Comparison of ENCODE assay signal across 37 mouse cellular contexts in genomic region chr7:16111284-16112090, GRCm38 (mm10). TPM values are rescaled to one million over a fixed set of nuclear protein-coding genes. Genes with fewer than 3 reads are reported as not detected.
DNase-seq lines count a peak whose midpoint lies in the region; ATAC-seq and TF ChIP-seq lines count a peak whose summit lies in the region.
"Had no signal": no experiment of that assay in that cellular context is flagged by ENCODE, and none has a peak within 500 bp of the region (broad histone marks: within the 10 kb centered on the region; RNA-seq: fewer than 3 reads in every experiment).

No protein-coding gene starts in this region.

- intact Hi-C loops in left cerebral cortex, adult 2 months (cut with DNase I) = no loop called here
- intact Hi-C loops in left cerebral cortex, postnatal 36 days (cut with DNase I) = no loop called here

- H3K27me3 ChIP-seq in cerebellum, adult 2 months (ENCODE audit: control insufficient read depth, insufficient read depth, low read length) = no peaks in the 10 kb centered on the region
- H3K27me3 ChIP-seq in G1E (ENCODE audit: insufficient read depth, low read length) = no peaks in the 10 kb centered on the region
- H3K27me3 ChIP-seq: midbrain, embryonic 15.5 days; neural tube, embryonic 12.5 days had no signal

- no peak for TF ChIP-seq CTCF in cerebellum, adult 2 months (IDR thresholded peaks at IDR 0.05; ENCODE audit: borderline replicate concordance, insufficient read depth, low read depth, low read length)
- no peak for TF ChIP-seq CTCF in left cerebral cortex, adult 2 months (IDR thresholded peaks at IDR 0.05)
- TF ChIP-seq CTCF in G1E (IDR thresholded peaks at IDR 0.05; ENCODE audit: low read depth, low read length) = no peak
- no peak for TF ChIP-seq CTCF in cortical plate, adult 2 months (IDR thresholded peaks at IDR 0.05; ENCODE audit: extremely low read depth, insufficient read depth, low read length)

- H3K36me3 ChIP-seq in G1E (replicated peaks) = peaks cover 100% of the 10 kb centered on the region

- no peak for TF ChIP-seq POLR2A in cerebellum, adult 2 months (IDR thresholded peaks at IDR 0.05; ENCODE audit: borderline replicate concordance, insufficient read depth, low read length)
- no peak for TF ChIP-seq POLR2A in cortical plate, adult 2 months (IDR thresholded peaks at IDR 0.05; ENCODE audit: extremely low read depth, insufficient read depth, low read length)

- 0 out of 2 replicates have a peak overlapping the region, but pooled peaks have one; percentile 59 for H3K27ac ChIP-seq in cerebellum, adult 2 months (ENCODE audit: insufficient read depth, low read length)
- H3K27ac ChIP-seq in left cerebral cortex, adult 2 months = peak overlapping the region; percentile 94
- peak overlapping the region; percentile 71 for H3K27ac ChIP-seq in cortical plate, adult 2 months (ENCODE audit: insufficient read depth, low read length)
- H3K27ac ChIP-seq: hindbrain, embryonic 14.5 days; liver, embryonic 14.5 days; macrophage; midbrain, embryonic 15.5 days; neural tube, embryonic 12.5 days; stomach, postnatal 0 days had no signal

- no peaks in the 10 kb centered on the region for H3K9me3 ChIP-seq in G1E (replicated peaks)
- H3K9me3 ChIP-seq: midbrain, embryonic 15.5 days; neural tube, embryonic 12.5 days had no signal

- peak; percentile 70 for ATAC-seq in G1E (ENCODE audit: extremely low read depth, insufficient number of reproducible peaks, low FRiP score, poor library complexity, severe bottlenecking)
- ATAC-seq: forebrain, postnatal 0 days; intestine, postnatal 0 days; midbrain, embryonic 15.5 days had no signal

- no peak overlapping the region for H3K4me3 ChIP-seq in cerebellum, adult 2 months (replicated peaks; ENCODE audit: insufficient read depth, low read depth, low read length)
- H3K4me3 ChIP-seq in left cerebral cortex, adult 2 months = no peak overlapping the region
- H3K4me3 ChIP-seq in G1E (ENCODE audit: low read depth, low read length) = no peak overlapping the region
- no peak overlapping the region for H3K4me3 ChIP-seq in cortical plate, adult 2 months (ENCODE audit: insufficient read depth, low read length)
- H3K4me3 ChIP-seq: erythroblast, embryonic 14.5 days; midbrain, embryonic 15.5 days; neural tube, embryonic 12.5 days had no signal

- peaks cover 57% of the 10 kb centered on the region for H3K4me1 ChIP-seq in cerebellum, adult 2 months (ENCODE audit: control insufficient read depth, insufficient read depth, low read length)
- peaks cover 47% of the 10 kb centered on the region for H3K4me1 ChIP-seq in G1E (ENCODE audit: insufficient read depth, low read depth, low read length)
- H3K4me1 ChIP-seq in cortical plate, adult 2 months (ENCODE audit: control insufficient read depth, insufficient read depth, low read length) = peaks cover 33% of the 10 kb centered on the region
- H3K4me1 ChIP-seq: midbrain, embryonic 15.5 days; neural tube, embryonic 12.5 days had no signal

- DNase-seq in cerebellum, adult 2 months = no peak
- no peak for DNase-seq in cerebellum, adult 11 months
- DNase-seq in left cerebral cortex, adult 2 months (ENCODE audit: extremely low spot score in 1 of 2, low spot score in 2 of 2) = no peak
- no peak for DNase-seq in left cerebral cortex, postnatal 36 days (ENCODE audit: low spot score in 2 of 2)
- DNase-seq in G1E (ENCODE audit: low spot score) = no peak
- DNase-seq in heart, adult 9 months (ENCODE audit: low spot score in 2 of 2) = no peak
- DNase-seq: adrenal gland, postnatal 36 days; cerebellum, postnatal 10 days; forebrain, postnatal 0 days; gastrocnemius, postnatal 25 days; heart, adult 11 months; heart, postnatal 36 days; kidney, adult 9 months; kidney, postnatal 14 days; layer of hippocampus, postnatal 36 days; liver; lung, adult 2 months; lung, postnatal 10 days; right cerebral cortex, postnatal 4 days; thymus, adult 18-20 months; thymus, postnatal 25 days had no signal

- 70% methylated on average over 7 of the region's 7 CpGs for WGBS in cerebellum, adult 2 months

RNA-seq across cellular contexts. Expression of gene Kptn, which starts 8.2 kb away (rescaled TPM):
- 56.4 and 60.5 TPM in 2 replicates for polyA plus RNA-seq in cerebellum, adult 2 months (2012; rRNA removed)
- 10 to 100 TPM; 42.9 to 46.3 TPM for total RNA-seq in left cerebral cortex, adult 2 months (2021)
- total RNA-seq in left cerebral cortex, postnatal 36 days (2021) = 10 to 100 TPM; 40.9 to 44.9 TPM
- total RNA-seq in G1E (2014; fragmentation: Nextera tagmentation) = 8.8 and 12.6 TPM in 2 replicates
- total RNA-seq in G1E (2017) = 15.0 and 18.7 TPM in 2 replicates
- polyA plus RNA-seq in G1E (2012) = 24.5 and 29.4 TPM in 2 replicates
- polyA plus RNA-seq in cortical plate, adult 2 months (2012; rRNA removed) = 51.3 and 58.5 TPM in 2 replicates

RNA-seq across cellular contexts. Expression of gene Napa, which starts 13.2 kb away (rescaled TPM):
- 447 and 471 TPM in 2 replicates for polyA plus RNA-seq in cerebellum, adult 2 months (2012; rRNA removed)
- 100 to 1,000 TPM; 269 to 280 TPM for total RNA-seq in left cerebral cortex, adult 2 months (2021)
- 100 to 1,000 TPM; 269 to 307 TPM for total RNA-seq in left cerebral cortex, postnatal 36 days (2021)
- total RNA-seq in G1E (2014; fragmentation: Nextera tagmentation) (116 and 156 TPM in 2 replicates), G1E (2017) (73.6 and 86.9 TPM in 2 replicates)
- 137 and 159 TPM in 2 replicates for polyA plus RNA-seq in G1E (2012)
- 436 and 444 TPM in 2 replicates for polyA plus RNA-seq in cortical plate, adult 2 months (2012; rRNA removed)

RNA-seq across cellular contexts. Expression of gene Slc8a2, which starts 18.1 kb away (rescaled TPM):
- 84.6 and 116 TPM in 2 replicates for polyA plus RNA-seq in cerebellum, adult 2 months (2012; rRNA removed)
- total RNA-seq in left cerebral cortex, adult 2 months (2021) = 100 to 1,000 TPM; 226 TPM
- total RNA-seq in left cerebral cortex, postnatal 36 days (2021) = 100 to 1,000 TPM; 242 to 273 TPM
- total RNA-seq in G1E (2014; fragmentation: Nextera tagmentation) = 0.15 and 0.23 TPM in 2 replicates
- total RNA-seq in G1E (2017) = under 0.01 and 0.05 TPM in 2 replicates
- 0.03 TPM in 1 of 2 replicates, not detected in the other for polyA plus RNA-seq in G1E (2012)
- polyA plus RNA-seq in cortical plate, adult 2 months (2012; rRNA removed) = 164 and 183 TPM in 2 replicates
- total RNA-seq: megakaryocyte-erythroid progenitor cell, adult 5-6 weeks had no signal
- polyA plus RNA-seq: erythroblast, embryonic 14.5 days; macrophage had no signal

RNA-seq across cellular contexts. Expression of gene Zfp541, which starts 49.9 kb away (rescaled TPM):
- 0.16 and 0.28 TPM in 2 replicates for polyA plus RNA-seq in cerebellum, adult 2 months (2012; rRNA removed)
- total RNA-seq in left cerebral cortex, adult 2 months (2021) = under 1 TPM; 0.77 to 0.97 TPM
- total RNA-seq in left cerebral cortex, postnatal 36 days (2021) = under 1 TPM; 0.64 to 0.88 TPM
- total RNA-seq in G1E (2014; fragmentation: Nextera tagmentation) = not detected in 2 replicates
- total RNA-seq in G1E (2017) = under 0.01 TPM in 1 of 2 replicates, not detected in the other
- polyA plus RNA-seq in G1E (2012) = not detected in 2 replicates
- 0.45 and 0.52 TPM in 2 replicates for polyA plus RNA-seq in cortical plate, adult 2 months (2012; rRNA removed)
- total RNA-seq: adrenal gland, adult 18-20 months; common myeloid progenitor, adult 5-6 weeks; gastrocnemius, postnatal 25 days; heart, postnatal 36 days; megakaryocyte-erythroid progenitor cell, adult 5-6 weeks had no signal
- polyA plus RNA-seq: forebrain, embryonic 11.5 days; heart, embryonic 11.5 days; heart, embryonic 16.5 days; intestine, postnatal 0 days; limb, embryonic 11.5 days; macrophage had no signal

Comparison
In these comparisons a context has a peak if more than half of its experiments do, and no peak if none do; other contexts are left out.
1. RNA of gene Slc8a2, which starts 18.1 kb away (total RNA-seq): 242 to 273 TPM in left cerebral cortex, postnatal 36 days and 226 TPM in left cerebral cortex, adult 2 months; under 0.01 to 0.23 TPM in G1E; every median in the first group is over 100 times any median in the second.
2. Peak in every context shown above with its lines, with median percentiles within 50 percentile points of each other: H3K27ac ChIP-seq.